Mouse (Mus musculus): ENCODE measurements around the gene H2-M5.

DNA sequence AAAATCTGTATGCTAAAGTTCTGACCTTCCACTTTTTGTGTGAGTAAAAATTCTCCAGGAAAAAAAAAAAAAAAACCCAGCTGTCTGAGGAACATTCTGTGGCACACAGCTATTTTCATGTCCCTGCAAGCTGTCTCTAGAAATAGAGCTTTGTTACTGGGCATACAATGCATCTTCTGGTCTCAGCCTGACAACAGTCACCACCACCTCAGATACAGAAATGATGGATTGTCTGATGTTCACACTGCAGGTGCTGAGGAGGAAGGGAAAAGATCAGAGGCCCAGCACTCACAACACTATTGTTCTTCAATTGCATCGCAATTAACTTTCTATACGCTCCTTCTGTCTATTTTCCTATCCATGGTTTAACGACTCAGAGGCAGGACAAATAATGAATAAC is 29.0 kb upstream of the H2-M5 start:
- TF ChIP-seq POLR2A (IDR thresholded peaks at IDR 0.05; ENCODE audit: borderline replicate concordance, extremely low read depth, insufficient read depth, insufficient read length, poor library complexity, severe bottlenecking) (no peak), CTCF (IDR thresholded peaks at IDR 0.05; ENCODE audit: borderline replicate concordance, extremely low read depth, insufficient read depth, insufficient read length) (no peak)

Measured in brain, embryonic 14.5 days (tissue).